Mouse (Mus musculus) CH12F3 (cell line): ENCODE measurements at regions not wholly inside any gene's neighbourhood (a gene's known extent, or its start where the extent isn't known, plus 50 kb on each side); places are given as distances from the start of the nearest gene placed in this dataset.
"Not testable (repeated sequence)": the region's sequence is repeated elsewhere in the genome, so short reads cannot be mapped to it uniquely, and the experiment has no call there.

Experiments used
- in situ Hi-C: fragments of 300-500 bp; cut with MboI; formaldehyde crosslinking; loops from 2 replicates; pipeline ENCODE4 v1.14.3; 2020; ENCODE audit warnings: low sequenced_read_pairs

DNA sequence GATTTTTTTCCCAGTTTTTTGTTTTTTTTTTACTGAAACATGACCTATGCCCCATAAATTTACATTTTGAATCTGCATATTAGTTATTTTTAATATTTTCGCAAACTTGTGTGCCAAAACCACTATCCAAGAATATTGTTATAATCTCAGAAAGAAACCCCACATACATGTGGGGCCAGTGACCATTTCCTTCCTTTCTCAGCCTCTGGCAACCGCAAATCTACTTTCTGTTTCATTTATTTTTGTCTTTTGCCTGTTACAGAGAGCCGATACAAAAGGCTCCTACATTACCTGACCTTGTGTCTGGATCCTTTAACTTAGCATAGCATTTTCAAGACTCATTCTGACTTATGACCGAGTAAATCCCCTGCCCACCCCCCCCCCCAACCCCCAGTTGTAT lies 158.8 kb downstream of the Ifng start:
- in situ Hi-C loops, result no loop called here

DNA sequence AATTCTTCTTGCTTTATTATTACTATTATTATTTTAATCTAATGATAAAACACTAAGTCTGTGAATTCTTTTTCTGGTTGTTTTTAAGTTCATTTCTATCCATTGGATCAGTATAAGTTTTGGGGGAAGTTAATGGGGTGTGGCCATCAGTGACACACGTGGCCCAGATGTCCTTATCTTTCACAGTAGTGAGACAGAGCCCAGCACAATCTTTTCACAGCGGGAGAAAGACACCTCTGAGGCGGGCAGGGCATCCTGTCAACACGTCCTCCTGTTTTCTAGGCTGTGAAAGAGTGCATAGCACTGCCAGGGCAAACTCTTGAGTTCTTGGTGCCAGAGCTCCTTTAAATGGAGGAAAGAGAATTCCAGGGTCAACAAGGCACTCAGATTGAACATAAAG lies 162.1 kb downstream of the Ifng start:
- in situ Hi-C loops, result no loop called here

DNA sequence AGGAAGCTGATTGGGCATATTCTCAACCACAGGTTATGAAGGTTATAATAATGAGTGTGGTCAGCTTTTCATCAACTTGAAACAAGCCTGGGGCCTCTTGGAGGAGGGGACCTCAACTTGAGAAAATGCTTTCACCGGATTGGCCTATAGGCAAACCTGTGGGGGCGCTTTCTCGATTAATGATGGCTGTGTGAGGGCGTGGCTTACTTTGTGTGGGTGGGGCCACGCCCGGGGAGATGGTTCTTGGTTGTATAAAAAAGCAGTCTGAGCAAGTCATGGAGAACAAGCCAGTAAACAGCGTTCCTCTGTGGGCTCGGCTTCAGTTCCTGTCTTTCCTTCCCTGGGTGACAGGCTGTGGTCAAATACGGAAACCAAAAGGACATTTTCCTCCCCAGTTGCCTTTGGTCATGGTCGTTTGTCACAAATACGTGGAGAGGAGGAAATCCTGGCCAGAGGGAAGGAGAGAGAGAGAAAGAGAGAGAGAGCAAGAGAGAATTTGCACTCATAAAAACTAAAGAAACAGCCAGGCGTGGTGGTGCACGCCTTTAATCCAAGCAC lies 163.1 kb downstream of the Ifng start:
- in situ Hi-C loops, result no loop called here

DNA sequence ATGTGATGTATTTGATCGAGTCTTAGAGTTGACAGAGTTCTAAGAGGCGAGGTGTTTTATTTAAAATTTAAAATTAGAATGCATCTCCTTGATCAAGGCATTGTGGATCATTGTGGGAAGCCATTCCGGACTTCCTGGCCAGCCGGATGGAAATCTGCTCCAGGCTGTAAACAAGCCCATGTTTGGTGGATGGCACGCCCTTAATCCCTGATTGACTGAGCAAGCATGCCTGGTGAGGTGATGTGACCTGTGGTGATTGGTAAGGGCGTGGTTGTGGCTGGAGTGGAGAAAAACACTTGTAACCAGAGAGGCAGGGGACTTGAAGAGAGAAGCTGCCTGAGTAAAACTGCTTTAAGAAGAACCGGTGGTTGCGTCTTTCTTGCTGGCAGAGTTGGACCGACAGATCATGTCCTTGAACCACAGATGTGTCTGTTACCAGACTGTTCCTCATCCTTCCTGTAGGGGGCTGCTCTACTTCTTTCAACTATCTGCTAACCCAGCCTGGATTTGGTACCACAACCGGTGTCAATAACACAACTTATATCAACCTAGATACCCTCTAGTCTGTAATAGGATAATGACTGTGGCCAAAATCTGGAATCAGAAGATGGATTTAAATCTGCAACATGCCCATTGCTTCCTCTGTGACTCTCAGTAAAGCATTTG lies 164.4 kb downstream of the Ifng start:
- in situ Hi-C loops, result no loop called here

DNA sequence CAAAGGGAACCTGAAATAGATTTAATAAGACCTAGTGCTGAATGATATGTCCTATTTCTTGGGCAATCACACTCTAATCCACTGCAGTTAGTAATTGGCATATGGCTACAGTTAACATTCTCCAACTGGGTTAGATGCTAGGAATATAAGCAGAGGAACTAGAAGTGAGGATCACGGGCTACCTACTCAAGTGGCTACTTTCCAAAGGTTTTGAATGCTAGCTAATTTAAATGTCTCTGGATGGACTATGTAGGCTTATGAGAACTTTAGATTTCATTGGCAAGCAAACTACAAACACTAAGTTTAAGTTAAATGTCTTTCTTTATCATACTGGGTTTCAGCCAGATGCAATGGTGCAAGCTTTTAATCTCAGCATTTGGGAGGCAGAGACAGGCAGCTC lies 166.6 kb downstream of the Ifng start:
- in situ Hi-C loops, result no loop called here

DNA sequence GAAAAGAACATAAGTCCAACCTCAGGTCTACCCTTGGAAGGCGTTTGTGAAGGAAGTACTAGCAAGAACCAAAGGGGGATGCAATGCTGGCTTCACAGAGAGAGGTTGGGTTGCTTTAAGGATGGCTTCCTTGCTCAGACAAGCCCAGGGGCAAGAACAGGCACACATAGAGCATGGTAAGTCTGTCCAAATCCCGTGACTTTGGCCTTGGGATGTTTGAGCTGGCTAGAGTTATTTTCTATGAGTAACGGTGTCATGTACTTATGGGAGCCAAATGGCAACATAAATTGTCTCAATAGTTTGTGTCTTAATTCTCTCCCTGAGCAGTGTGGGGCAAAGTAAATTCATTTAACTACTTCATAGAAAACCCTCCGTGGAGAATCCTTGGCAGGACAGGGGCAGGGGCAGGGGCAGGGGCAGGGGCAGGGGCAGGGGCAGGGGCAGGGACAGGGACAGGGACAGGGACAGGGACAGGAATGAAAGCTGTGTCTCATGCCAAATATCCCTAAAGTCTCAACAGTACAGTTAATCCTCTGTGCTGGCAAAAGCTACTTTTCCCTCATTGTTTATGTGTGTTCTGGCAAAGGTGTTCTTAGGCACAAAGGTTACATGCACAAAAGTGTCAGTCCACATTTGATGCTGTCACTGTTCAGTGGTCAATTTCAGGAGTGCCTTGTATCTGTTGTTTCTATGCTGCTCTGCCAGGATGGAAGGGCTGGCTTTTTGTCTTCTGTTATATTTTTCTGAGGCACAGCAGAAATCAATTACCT lies 167.7 kb downstream of the Ifng start:
- in situ Hi-C loops, result no loop called here

DNA sequence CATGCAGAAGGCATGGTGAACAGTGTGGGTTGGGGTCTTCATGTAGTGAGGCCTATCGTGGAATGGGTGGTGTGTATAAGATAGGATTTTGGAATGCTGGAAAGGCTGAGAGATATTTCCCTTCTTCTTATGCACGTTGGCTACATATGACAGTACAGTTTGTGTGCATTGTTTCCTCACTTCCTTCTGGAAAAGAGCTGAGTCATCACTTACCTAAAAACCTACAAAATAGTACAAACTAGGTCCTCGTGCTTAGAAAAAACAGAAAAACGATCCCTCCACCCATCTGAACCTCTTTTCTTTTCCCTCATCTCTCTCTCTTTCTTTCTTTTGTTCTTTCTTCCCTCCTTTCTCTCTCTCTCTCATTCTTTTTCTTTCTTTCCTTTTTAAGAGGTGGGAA lies 168.3 kb downstream of the Ifng start:
- in situ Hi-C loops, result no loop called here

DNA sequence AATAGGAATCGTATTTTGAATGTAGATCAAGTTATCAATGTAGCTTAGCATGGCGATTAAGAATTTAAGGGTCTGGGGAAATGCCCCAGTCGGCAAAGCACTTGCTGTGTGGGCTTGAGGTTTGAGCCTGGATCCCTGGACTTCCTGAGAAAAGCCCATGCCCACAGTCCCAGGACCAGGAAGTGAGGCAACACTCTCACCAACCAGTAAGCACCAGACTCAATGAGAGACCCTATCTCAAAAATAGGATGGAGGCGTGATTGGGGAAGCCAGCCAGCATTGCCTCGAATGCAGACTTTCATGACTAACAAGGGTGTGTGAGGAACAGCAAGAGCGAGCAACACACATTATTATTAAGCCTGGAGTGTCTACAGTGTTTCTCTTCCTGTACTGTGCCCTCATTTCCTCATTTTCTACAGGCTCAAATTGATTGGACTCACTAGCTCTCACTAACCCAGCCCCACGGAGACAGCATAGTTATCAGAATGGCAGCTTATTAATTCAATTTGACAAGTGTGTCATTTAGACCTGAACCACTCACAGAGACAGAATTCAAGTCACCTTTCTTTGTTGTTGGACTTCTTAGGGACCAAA lies 170.1 kb downstream of the Ifng start:
- in situ Hi-C loops, result no loop called here

DNA sequence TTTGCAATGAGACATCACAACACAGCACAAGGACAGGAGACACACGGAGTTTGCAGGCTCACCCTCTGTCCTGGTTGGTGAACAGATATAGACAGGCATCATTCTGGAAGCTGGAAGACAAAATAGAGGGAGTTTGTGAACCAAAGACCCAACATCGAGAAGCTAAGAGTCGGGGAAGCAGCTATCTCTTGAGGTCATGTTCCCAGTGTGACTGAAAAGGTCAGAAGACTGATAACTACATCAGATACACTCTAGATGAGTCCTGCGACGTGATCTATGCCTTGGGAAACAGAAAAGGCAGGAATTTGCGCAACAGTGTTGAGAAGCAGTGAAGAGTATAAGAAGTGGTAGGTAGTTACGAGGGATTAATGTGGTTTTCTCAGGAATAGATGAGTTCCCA lies 171.2 kb downstream of the Ifng start:
- in situ Hi-C loops, result no loop called here

DNA sequence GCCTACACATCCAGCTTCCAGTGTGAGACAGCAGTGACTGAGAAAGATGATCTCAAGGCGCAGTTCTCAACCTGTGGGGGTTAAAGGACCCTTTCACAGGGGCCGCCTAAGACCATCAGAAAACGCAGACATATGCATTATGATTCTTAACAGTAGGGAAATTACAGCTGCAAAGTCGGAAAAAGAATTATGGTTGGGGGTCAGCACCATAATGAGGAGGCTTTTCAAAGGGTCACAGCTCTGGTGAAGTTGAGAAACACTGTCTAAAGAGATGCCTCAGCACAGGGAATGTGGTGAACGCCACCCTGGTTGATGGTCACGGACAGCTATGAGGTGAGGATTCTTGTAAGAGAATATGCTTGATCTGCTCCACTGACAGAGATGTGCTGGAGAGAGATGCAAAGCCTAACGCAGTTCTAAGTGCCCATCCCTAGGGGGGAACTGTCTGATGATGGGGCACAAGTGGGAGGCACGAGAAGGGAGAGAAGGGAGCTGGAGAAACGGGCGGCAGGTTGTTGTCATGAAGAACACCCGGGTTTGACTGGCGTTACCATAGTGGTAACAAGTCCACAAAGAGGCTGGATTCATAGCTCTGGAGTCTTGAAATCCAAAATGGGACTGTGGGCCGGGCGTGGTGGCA lies 172.3 kb downstream of the Ifng start:
- in situ Hi-C loops, result no loop called here

DNA sequence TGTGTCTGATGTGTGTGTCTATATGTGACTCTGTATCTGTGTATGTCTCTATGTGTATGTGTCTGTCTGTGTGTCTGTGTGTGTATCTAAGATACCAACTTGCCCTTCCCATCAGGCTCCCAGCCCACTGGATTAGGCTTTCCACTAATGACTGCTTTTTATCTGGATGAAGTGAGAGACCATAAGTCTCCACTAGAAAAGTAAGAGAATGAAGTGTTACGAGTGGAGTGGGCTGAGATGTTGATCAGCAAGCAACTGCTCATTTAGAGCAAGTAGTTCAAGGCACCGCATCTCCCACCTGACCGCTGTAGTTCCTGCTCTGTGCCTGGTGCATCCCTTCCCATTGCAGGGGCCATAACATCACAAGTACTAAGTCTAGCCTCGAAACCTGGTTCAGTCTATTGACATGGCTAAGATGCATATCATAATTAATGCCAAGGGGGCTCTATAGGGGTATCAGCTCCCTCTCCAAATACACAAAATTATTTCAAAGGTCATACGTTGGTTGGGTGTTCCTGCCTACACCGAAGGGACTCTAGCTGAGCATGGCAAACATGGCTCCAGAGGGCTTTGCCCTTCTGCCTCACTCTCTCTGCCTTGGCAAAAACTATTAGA lies 173.5 kb downstream of the Ifng start:
- in situ Hi-C loops, result no loop called here

DNA sequence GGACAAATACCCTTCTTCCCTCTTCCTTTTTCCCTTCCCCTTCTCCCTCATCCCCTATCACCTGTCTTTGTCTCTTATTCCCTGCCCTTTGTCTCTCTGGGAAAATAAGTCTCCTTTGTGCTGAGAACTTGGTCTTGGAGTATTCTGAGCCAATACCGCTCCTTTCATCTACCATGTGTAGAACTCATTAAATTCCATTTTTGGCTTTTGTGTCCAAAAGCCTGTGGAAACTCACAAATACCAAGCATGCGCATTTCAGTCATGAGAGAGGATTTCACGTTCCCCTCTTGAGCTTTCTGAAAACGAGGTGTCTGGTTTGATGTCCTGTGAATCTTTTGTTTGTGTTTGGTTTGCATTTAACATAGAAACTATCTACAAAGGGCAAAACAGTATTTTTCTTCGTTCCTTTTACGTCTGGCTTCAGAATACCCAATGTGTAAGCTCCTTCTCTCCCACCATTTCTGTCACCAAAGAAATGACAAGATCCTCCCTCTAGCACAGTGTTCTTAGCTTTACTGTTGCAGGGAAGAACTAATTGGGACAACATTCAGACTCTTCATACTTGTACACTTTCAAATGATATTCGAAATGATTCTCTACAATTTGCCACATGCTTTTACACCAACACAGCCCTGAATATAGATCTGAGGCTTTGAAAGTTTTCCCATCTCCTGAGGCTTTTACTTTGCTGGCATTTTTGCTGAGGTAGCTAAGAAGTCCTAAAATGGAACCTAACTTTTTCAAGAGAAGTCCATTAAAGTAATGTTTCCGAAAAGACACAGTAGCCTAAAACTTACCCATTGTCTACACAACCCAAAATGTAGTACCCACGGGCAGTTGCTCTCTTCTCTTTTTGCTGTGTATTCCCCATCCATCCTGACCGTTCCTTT lies 174.5 kb downstream of the Ifng start:
- in situ Hi-C loops, result no loop called here

DNA sequence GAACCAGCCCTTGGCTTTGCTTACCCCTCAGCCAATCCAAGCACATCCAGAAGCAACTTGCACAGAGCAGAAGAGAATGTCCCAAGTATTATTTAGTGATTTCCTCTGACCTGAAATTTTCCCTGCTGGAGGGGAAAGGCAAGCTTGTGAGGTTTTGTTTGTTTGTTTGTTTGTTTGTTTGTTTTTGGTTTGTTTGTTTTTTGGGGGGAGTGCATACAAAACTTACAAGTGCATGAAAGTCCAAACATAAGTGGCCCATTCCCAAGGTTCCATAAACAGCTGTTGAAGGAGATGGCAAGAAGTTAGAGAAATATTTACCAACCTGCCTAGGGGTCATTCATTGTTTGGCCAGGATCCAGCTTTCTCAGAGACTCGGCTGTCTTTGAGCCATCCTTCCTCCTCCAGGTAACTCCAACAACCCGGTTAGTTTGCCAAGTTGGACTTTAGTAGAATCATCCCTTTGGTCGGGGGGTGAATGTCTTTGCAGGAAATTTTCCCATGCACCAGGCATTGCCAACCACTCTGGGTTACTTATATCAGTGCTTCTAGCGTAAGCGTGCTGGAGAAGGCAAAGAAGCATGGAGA lies 175.3 kb downstream of the Ifng start:
- in situ Hi-C loops, result no loop called here

DNA sequence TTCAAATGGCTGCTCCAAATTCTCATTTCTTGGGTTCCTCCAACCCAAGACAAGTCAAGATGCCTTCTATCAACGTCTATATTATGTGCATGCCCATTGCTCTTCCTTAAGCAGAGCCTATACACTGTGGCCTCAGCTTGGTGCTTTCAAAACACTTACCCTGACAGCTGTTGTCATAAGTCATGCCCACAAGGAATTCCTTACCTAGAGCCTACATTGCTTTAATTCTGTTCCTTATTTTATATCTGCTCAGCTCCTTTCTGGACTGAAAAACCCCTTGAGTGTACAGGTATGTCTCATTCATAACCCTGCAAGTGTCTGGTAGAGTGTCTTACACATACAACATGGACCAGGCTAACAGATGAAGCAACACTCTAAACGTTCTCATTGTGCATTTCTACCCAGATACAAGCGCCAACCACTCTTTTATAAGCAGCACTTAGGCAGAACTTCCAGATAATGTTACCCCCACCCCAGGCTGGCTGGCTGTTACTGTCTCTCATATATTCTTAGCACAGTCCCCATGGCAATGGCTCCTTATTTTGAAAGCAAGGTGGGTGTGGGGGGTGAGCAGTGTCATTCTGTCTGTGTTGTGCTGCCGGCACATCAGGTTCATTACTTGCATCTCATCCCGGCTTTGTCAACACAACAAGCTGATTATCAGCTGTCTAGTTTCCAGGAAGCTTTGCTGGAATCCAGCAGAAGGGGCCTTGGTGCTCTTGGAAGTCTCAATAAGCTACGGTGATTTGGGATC lies 176.6 kb downstream of the Ifng start:
- in situ Hi-C loops, result no loop called here

DNA sequence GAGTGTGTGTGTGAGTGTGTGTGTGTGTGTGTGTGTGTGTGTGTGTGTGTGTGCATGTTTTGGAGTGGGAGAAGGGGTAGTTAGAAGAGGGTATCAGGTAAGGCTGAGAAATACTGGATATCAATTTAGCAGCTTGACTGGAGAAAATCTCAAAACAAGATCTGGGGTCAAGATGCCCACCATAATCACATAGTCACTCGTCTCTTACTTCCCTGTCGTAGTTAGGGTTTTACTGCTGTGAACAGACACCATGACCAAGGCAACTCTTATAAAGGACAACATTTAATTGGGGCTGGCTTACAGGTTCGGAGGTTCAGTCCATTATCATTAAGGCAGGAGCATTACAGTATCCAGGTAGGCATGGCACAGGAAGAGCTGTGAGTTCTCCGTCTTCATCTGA lies 177.4 kb downstream of the Ifng start:
- in situ Hi-C loops, result not testable (repeated sequence)

DNA sequence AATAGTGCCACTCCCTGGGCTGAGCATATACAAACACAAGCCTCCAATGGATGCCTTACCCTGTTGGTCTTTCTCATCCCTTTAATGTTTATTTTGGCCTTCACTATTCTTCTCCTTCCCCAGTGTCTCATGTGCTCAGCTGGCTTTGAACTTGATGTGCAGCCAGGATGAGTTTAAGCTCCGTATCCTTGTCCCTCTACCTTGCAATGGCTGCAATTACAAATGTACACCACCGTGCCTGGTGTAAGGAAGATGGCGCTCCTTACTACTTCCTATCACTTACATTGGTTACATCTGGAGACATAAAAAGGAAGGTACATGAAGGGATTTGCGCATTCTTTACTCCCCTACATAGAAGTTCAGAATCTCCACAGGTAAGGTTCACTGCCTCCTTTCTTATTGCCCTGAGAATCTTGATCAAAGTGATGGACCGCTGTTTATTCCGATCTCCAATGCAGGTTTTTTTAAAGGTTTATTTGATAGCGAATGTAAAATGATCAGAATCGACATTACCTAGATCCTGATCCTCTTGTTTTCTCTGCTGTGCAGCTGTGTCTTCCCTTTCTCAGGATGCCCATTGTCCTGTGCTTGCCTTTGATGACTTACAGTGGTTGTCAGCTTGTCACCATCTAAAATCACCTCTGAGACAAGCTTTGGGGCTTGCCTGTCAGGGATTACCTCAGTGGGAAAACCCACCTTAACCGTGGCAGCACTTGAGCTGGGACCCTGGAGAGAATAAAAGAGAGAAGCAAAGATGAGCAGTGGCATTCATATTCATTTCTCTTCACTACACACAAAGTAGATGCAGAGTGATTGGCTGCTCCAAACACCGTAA lies 178.1 kb downstream of the Ifng start:
- in situ Hi-C loops, result no loop called here

DNA sequence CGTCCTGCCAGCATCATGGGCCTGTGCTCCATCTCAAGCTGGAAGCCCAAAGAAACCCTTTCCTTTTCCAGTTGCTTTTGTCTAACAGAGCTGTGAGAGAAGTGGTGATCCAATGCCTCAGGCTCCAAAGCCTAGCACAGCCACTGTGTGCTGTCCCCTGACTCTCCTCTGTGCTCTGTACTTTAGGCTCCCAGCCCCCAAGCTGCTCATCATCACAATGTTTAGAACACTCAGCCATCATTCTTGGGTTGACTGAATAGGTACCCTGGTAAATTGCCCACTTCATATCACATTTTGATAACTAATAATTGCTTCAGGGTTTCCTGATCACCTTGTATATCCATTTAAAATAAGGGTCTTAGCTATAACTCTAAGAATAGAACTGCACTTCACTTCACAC lies 178.8 kb downstream of the Ifng start:
- in situ Hi-C loops, result no loop called here

DNA sequence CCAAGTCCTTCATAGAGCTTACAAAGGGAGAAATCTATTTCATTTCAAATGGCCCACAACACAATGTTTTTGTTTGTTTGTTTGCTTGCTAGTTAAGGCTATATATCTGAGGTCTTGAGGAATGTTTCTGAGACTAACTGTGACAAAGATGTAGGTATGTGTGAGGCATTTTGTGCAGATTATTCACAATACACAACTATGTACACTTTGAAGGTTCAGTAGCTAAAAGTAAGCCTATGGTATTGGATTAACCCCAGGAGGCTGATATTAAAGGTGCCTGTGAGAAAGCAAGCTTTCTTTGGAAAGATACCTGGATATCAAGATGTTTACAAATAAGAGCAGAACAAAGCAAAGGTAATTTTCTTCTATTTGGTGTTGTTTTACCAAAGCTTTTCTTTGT lies 179.8 kb downstream of the Ifng start:
- in situ Hi-C loops, result no loop called here
